Mouse (Mus musculus): ENCODE measurements around the gene Aplf.

Gene Aplf

GRCm38 (mm10) chr6:87671771-87672517 is at the start of gene Aplf:
TSS of gene Aplf (minus strand) at chr6:87672193.
- peak; percentile 100 for DNase-seq (ENCODE audit: low read depth, low spot score)

- no peak for DNase-seq (ENCODE audit: low read depth, low spot score)
These were observed 42.1 kb upstream of the Aplf start for GRCm38 (mm10) chr6:87714091-87714490.

- no peak for DNase-seq (ENCODE audit: low read depth, low spot score)
These were observed 40.3 kb upstream of the Aplf start for GRCm38 (mm10) chr6:87712311-87712710.

GRCm38 (mm10) chr6:87706246-87706645 is 34.3 kb upstream of the Aplf start:
- peak; percentile 29 for DNase-seq (ENCODE audit: low read depth, low spot score)

- peak; percentile 20 for DNase-seq (ENCODE audit: low read depth, low spot score)
These were observed 24.6 kb upstream of the Aplf start for GRCm38 (mm10) chr6:87696544-87696943.

GRCm38 (mm10) chr6:87695947-87696346 is 24.0 kb upstream of the Aplf start:
- DNase-seq (ENCODE audit: low read depth, low spot score): peak; percentile 54

- DNase-seq (ENCODE audit: low read depth, low spot score): no peak
These were observed 8.4 kb upstream of the Aplf start for GRCm38 (mm10) chr6:87680418-87680817.

- DNase-seq (ENCODE audit: low read depth, low spot score): no peak
These were observed 668 bp upstream of the Aplf start for GRCm38 (mm10) chr6:87672661-87673060.

GRCm38 (mm10) chr6:87671353-87671752 is 640 bp downstream of the Aplf start:
- DNase-seq (ENCODE audit: low read depth, low spot score): no peak

GRCm38 (mm10) chr6:87669894-87670588 is 2.0 kb downstream of the Aplf start:
- peak; percentile 75 for DNase-seq (ENCODE audit: low read depth, low spot score)

- DNase-seq (ENCODE audit: low read depth, low spot score): no peak
These were observed 3.3 kb downstream of the Aplf start for GRCm38 (mm10) chr6:87668733-87669132.

GRCm38 (mm10) chr6:87667804-87668203 is 4.2 kb downstream of the Aplf start:
- DNase-seq (ENCODE audit: low read depth, low spot score): no peak

GRCm38 (mm10) chr6:87663445-87663844 is 8.5 kb downstream of the Aplf start:
- DNase-seq (ENCODE audit: low read depth, low spot score): peak; percentile 19

- DNase-seq (ENCODE audit: low read depth, low spot score): no peak
These were observed 9.8 kb downstream of the Aplf start for GRCm38 (mm10) chr6:87662197-87662596.

GRCm38 (mm10) chr6:87661707-87662106 is 10.3 kb downstream of the Aplf start:
- no peak for DNase-seq (ENCODE audit: low read depth, low spot score)

- no peak for DNase-seq (ENCODE audit: low read depth, low spot score)
These were observed 13.2 kb downstream of the Aplf start for GRCm38 (mm10) chr6:87658816-87659215.

- DNase-seq (ENCODE audit: low read depth, low spot score): no peak
These were observed 17.9 kb downstream of the Aplf start for GRCm38 (mm10) chr6:87653904-87654638.

- no peak for DNase-seq (ENCODE audit: low read depth, low spot score)
These were observed 18.5 kb downstream of the Aplf start for GRCm38 (mm10) chr6:87653478-87653877.

- DNase-seq (ENCODE audit: low read depth, low spot score): no peak
These were observed 19.3 kb downstream of the Aplf start for GRCm38 (mm10) chr6:87652670-87653069.

- no peak for DNase-seq (ENCODE audit: low read depth, low spot score)
These were observed 20.2 kb downstream of the Aplf start for GRCm38 (mm10) chr6:87651787-87652186.

GRCm38 (mm10) chr6:87638134-87638660 is 33.8 kb downstream of the Aplf start:
- peak; percentile 24 for DNase-seq (ENCODE audit: low read depth, low spot score)

GRCm38 (mm10) chr6:87632176-87632575 is 39.8 kb downstream of the Aplf start:
- DNase-seq (ENCODE audit: low read depth, low spot score): no peak

Data from brain, adult 2 months (tissue).